Mouse (Mus musculus) CD8-positive naive resting alpha-beta T cell, adult 57 days (primary cell): ENCODE results near the gene Prkar2b. TPM values are rescaled to one million over a fixed set of nuclear protein-coding genes. Genes with fewer than 3 reads are reported as not detected.

Experiments
- total RNA-seq: library from RNA; stranded (reverse); gene quantifications from one replicate; pipeline ENCODE4 v1.2.4, GENCODE M21; 2023

The Prkar2b gene
- 2.6 TPM for total RNA-seq

GRCm38 (mm10) chr12:32061090-32061930 lies at the start of gene Prkar2b:
Prkar2b (minus strand) TSS chr12:32061296.

GRCm38 (mm10) chr12:31949759-31950658 lies 111.1 kb downstream of the Prkar2b start, which contains the start of gene Hbp1:
Hbp1 (minus strand) TSS chr12:31950535.

Other genes starting within 250 kb of the Prkar2b start
- gene Hbp1, start 110.8 kb downstream of the Prkar2b start, total RNA-seq = 147 TPM
- 34.5 TPM for gene Pik3cg, start 147.4 kb upstream of the Prkar2b start, total RNA-seq